ENCODE assay signal across 8 mouse cellular contexts in the genomic region with DNA sequence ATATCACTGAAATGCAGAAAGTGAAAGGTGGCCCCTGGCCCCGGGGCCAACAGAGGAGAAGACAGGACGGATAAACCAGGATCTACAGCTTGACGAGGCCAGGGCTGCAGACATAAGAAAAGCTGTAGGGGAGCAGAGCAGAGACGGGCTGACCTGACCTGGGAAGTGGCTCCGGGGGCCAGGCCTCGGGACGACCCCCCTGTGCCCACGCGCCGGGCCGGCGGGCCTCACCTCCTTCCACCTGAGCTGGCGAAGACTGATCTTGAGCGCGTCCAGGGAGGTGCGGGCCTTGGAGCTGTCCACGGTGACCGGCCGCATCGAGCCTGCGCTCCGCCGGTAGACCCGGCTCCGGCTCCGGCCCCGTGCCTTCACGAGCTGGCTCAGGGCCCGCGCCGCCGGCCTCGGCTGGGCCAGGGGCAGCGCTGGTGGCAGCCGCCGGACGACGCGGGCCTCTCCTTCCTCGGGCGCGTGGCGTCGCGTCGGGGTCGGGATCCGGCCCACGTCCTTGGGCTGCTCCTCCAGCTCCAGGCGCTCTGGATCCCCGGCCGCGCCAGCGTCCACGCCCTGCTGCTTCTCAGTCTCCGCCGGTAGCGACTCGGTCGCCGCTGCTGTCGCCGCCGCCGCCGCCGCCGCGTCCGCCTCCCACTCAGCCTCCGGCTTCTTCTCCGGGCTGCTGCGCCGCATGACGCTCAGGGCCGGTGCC. TPM values are rescaled to one million over a fixed set of nuclear protein-coding genes. Genes with fewer than 3 reads are reported as not detected.
DNase-seq lines count a peak whose midpoint lies in the region; ATAC-seq and TF ChIP-seq lines count a peak whose summit lies in the region.

No protein-coding gene starts in this region.

- no peak overlapping the region for H3K27ac ChIP-seq in ES-E14 (ENCODE audit: insufficient read depth, low read depth, low read length, poor library complexity, severe bottlenecking)
- no peak overlapping the region; the same call in 1 of the 2 replicates for H3K27ac ChIP-seq in embryonic facial prominence, embryonic 13.5 days
- H3K27ac ChIP-seq in heart, embryonic 10.5 days: peak overlapping the region; percentile 89
- H3K27ac ChIP-seq in liver, postnatal 0 days (ENCODE audit: low read depth): peak overlapping the region; percentile 92
- peak overlapping the region; percentile 46; the same call in 1 of the 2 replicates for H3K27ac ChIP-seq in neural tube, embryonic 12.5 days

- peak; percentile 7 for DNase-seq in ES-E14 (ENCODE audit: low read depth, low spot score)
- DNase-seq in adrenal gland, postnatal 10 days: peak; percentile 71
- DNase-seq in heart, embryonic 10.5 days (ENCODE audit: low spot score): peak; percentile 77
- peak; percentile 56 for DNase-seq in kidney, adult 9 months
- peak; percentile 54 for DNase-seq in liver, postnatal 0 days
- peak; percentile 61 for DNase-seq in urinary bladder, adult 2 months (ENCODE audit: low spot score)

- peak overlapping the region; percentile 96 for H3K4me2 ChIP-seq in embryonic facial prominence, embryonic 13.5 days
- H3K4me2 ChIP-seq in liver, postnatal 0 days (ENCODE audit: low read depth, low read length): peak overlapping the region; percentile 98
- peak overlapping the region; percentile 98 for H3K4me2 ChIP-seq in neural tube, embryonic 12.5 days (replicated peaks)

- ATAC-seq in embryonic facial prominence, embryonic 13.5 days (ENCODE audit: insufficient number of reproducible peaks, insufficient read depth, low FRiP score, low TSS enrichment, low read depth): peak; percentile 58
- peak; percentile 56 for ATAC-seq in liver, postnatal 0 days
- peak; percentile 67 for ATAC-seq in neural tube, embryonic 12.5 days (ENCODE audit: low FRiP score, low read depth)

- H3K9me3 ChIP-seq in ES-E14 (ENCODE audit: control insufficient read depth, insufficient read depth, low read depth, low read length): no peaks in the 10 kb centered on the region
- no peaks in the 10 kb centered on the region for H3K9me3 ChIP-seq in embryonic facial prominence, embryonic 13.5 days
- H3K9me3 ChIP-seq in heart, embryonic 10.5 days: no peaks in the 10 kb centered on the region
- H3K9me3 ChIP-seq in liver, postnatal 0 days (ENCODE audit: low read length): no peaks in the 10 kb centered on the region
- no peaks in the 10 kb centered on the region for H3K9me3 ChIP-seq in neural tube, embryonic 12.5 days

- H3K4me3 ChIP-seq in ES-E14 (ENCODE audit: insufficient read depth in 1 of 2, low read depth in 1 of 2, low read length in 2 of 2, poor library complexity in 1 of 2, severe bottlenecking in 1 of 2): peak overlapping the region; percentile 66 to 95
- peak overlapping the region; percentile 81 for H3K4me3 ChIP-seq in embryonic facial prominence, embryonic 13.5 days
- H3K4me3 ChIP-seq in heart, embryonic 10.5 days: peak overlapping the region; percentile 86
- H3K4me3 ChIP-seq in liver, postnatal 0 days (ENCODE audit: low read depth, low read length): peak overlapping the region; percentile 88
- H3K4me3 ChIP-seq in neural tube, embryonic 12.5 days: peak overlapping the region; percentile 90

- no peaks in the 10 kb centered on the region for H3K36me3 ChIP-seq in ES-E14 (ENCODE audit: control insufficient read depth, insufficient read depth, low read length, poor library complexity, severe bottlenecking)
- no peaks in the 10 kb centered on the region for H3K36me3 ChIP-seq in embryonic facial prominence, embryonic 13.5 days
- no peaks in the 10 kb centered on the region for H3K36me3 ChIP-seq in heart, embryonic 10.5 days
- 0 out of 2 replicates have a peak, but pooled peaks cover 3% of the 10 kb centered on the region for H3K36me3 ChIP-seq in liver, postnatal 0 days (replicated peaks; ENCODE audit: insufficient read depth, low read length)
- no peaks in the 10 kb centered on the region for H3K36me3 ChIP-seq in neural tube, embryonic 12.5 days

- in situ Hi-C loops in ES-E14 (cut with MboI; ENCODE audit: low sequenced_read_pairs in 2 of 2, unreplicated experiment in 2 of 2): no loop called here

- 0 out of 2 replicates have a peak, but pooled peaks cover 7% of the 10 kb centered on the region for H3K27me3 ChIP-seq in embryonic facial prominence, embryonic 13.5 days
- peaks cover 16% of the 10 kb centered on the region for H3K27me3 ChIP-seq in heart, embryonic 10.5 days (ENCODE audit: insufficient read depth, poor library complexity, severe bottlenecking)
- 0 out of 2 replicates have a peak, but pooled peaks cover 2% of the 10 kb centered on the region for H3K27me3 ChIP-seq in liver, postnatal 0 days (ENCODE audit: insufficient read depth, low read length)
- no peaks in the 10 kb centered on the region for H3K27me3 ChIP-seq in neural tube, embryonic 12.5 days (replicated peaks)

- peak overlapping the region; percentile 84 for H3K9ac ChIP-seq in ES-E14 (ENCODE audit: insufficient read depth, low read depth, low read length, poor library complexity, severe bottlenecking)
- H3K9ac ChIP-seq in embryonic facial prominence, embryonic 13.5 days: peak overlapping the region; percentile 91
- H3K9ac ChIP-seq in liver, postnatal 0 days (replicated peaks): peak overlapping the region; percentile 94
- H3K9ac ChIP-seq in neural tube, embryonic 12.5 days: peak overlapping the region; percentile 92

- under 1% methylated on average over 75 of the region's 76 CpGs for WGBS in embryonic facial prominence, embryonic 13.5 days
- under 1% methylated on average over 72 of the region's 76 CpGs for WGBS in heart, embryonic 10.5 days
- 3% methylated on average over 60 of the region's 76 CpGs for WGBS in liver, postnatal 0 days (ENCODE audit: insufficient replicate concordance)
- WGBS in neural tube, embryonic 12.5 days: under 1% methylated on average over 74 of the region's 76 CpGs

- no peak for TF ChIP-seq CTCF in liver, postnatal 0 days (IDR thresholded peaks at IDR 0.05; ENCODE audit: low read depth)

- TF ChIP-seq EP300 in liver, postnatal 0 days (IDR thresholded peaks at IDR 0.05; ENCODE audit: low read depth): no peak

- H3K4me1 ChIP-seq in ES-E14 (ENCODE audit: control insufficient read depth in 2 of 2, insufficient read depth in 2 of 2, low read length in 2 of 2, poor library complexity in 1 of 2): no peaks in the 10 kb centered on the region; a peak in 1 of 4 replicates
- peaks cover 15% of the 10 kb centered on the region for H3K4me1 ChIP-seq in embryonic facial prominence, embryonic 13.5 days
- H3K4me1 ChIP-seq in heart, embryonic 10.5 days: peaks cover 14% of the 10 kb centered on the region
- H3K4me1 ChIP-seq in liver, postnatal 0 days (ENCODE audit: insufficient read depth): peaks cover 13% of the 10 kb centered on the region
- H3K4me1 ChIP-seq in neural tube, embryonic 12.5 days: peaks cover 21% of the 10 kb centered on the region

TF ChIP-seq in ES-E14, 5 proteins besides CTCF, POLR2A, EP300 and RAD21:
- no peak for TF ChIP-seq HCFC1 (IDR thresholded peaks at IDR 0.05; ENCODE audit: borderline replicate concordance, insufficient read depth, low read length)
- TF ChIP-seq CHD2 (IDR thresholded peaks at IDR 0.05; ENCODE audit: low read depth, low read length): no peak
- TF ChIP-seq MAFK (IDR thresholded peaks at IDR 0.05; ENCODE audit: insufficient read depth, low read depth, low read length): no peak
- TF ChIP-seq ZC3H11A (IDR thresholded peaks at IDR 0.05; ENCODE audit: borderline replicate concordance, low read depth, low read length): no peak
- TF ChIP-seq ZNF384 (IDR thresholded peaks at IDR 0.05; ENCODE audit: low read depth, low read length): no peak

RNA-seq across cellular contexts. Expression of a gene that starts 0.6 kb away (rescaled TPM):
- total RNA-seq in ES-E14 (2012; rRNA removed): 0.16 and 0.31 TPM in 2 replicates
- total RNA-seq in adrenal gland, postnatal 10 days (2021): 1 to 10 TPM in 1 of 2 experiments, under 1 TPM in 1; 0.84 to 2.2 TPM
- polyA plus RNA-seq in embryonic facial prominence, embryonic 13.5 days (2015; fragmentation: Nextera tagmentation; extraction: Ambion mirVana): 2.0 and 2.1 TPM in 2 replicates
- polyA plus RNA-seq in heart, embryonic 10.5 days (2016; fragmentation: Nextera tagmentation; extraction: Ambion mirVana): 0.42 and 0.85 TPM in 2 replicates
- 1.1 and 1.7 TPM in 2 replicates for polyA plus RNA-seq in liver, postnatal 0 days (2015; fragmentation: Nextera tagmentation; extraction: Ambion mirVana)
- 5.4 and 6.0 TPM in 2 replicates for polyA plus RNA-seq in neural tube, embryonic 12.5 days (2016; fragmentation: Nextera tagmentation; extraction: Ambion mirVana)
- polyA plus RNA-seq in urinary bladder, adult 2 months (2012; rRNA removed): 1.1 and 1.5 TPM in 2 replicates

Comparison
In these comparisons a context has a peak if more than half of its experiments do, and no peak if none do; other contexts are left out.
1. DNase-seq: peak in every context shown above with its lines; median percentile 77 in heart, embryonic 10.5 days; 71 in adrenal gland, postnatal 10 days; 61 in urinary bladder, adult 2 months; 56 in kidney, adult 9 months; 54 in liver, postnatal 0 days; 7 in ES-E14.
2. H3K27ac ChIP-seq: peak in heart, embryonic 10.5 days (single experiment), liver, postnatal 0 days (single experiment) and neural tube, embryonic 12.5 days (single experiment); none in ES-E14 (single experiment) and embryonic facial prominence, embryonic 13.5 days (single experiment).
3. Peak in every context shown above with its lines, with median percentiles within 50 percentile points of each other: H3K4me3 ChIP-seq, H3K9ac ChIP-seq, ATAC-seq and H3K4me2 ChIP-seq.